Mouse (Mus musculus) heart, embryonic 16.5 days (tissue): Measurements from ENCODE around the gene Ngly1. TPM values are rescaled to one million over a fixed set of nuclear protein-coding genes. Genes with fewer than 3 reads are reported as not detected.

Experiments used
- ATAC-seq: fragments of 200-750 bp; cut with Nextera tagmentation; replicated peaks from 2 replicates; pipeline ENCODE4 v1.8.0; 2017; ENCODE audit warnings: moderate number of reproducible peaks; ENCODE audit not compliant: insufficient read depth, low FRiP score; ENCODE audit errors: extremely low read depth
- H3K27ac ChIP-seq: fragments of 300-500 bp; sonication (generic); 2 replicates; pipeline ENCODE4 v1.5.1; 2014; ENCODE audit warnings: mild to moderate bottlenecking, low read length, control low read depth, moderate library complexity
- H3K27me3 ChIP-seq: fragments of 300-500 bp; sonication (generic); 2 replicates; pipeline ENCODE4 v1.6.1; 2014; ENCODE audit warnings: low read length, mixed read lengths; ENCODE audit not compliant: control insufficient read depth, insufficient read depth
- H3K36me3 ChIP-seq: fragments of 300-500 bp; sonication (generic); 2 replicates; pipeline ENCODE4 v1.6.1; 2014; ENCODE audit not compliant: control insufficient read depth, insufficient read depth
- H3K4me1 ChIP-seq: fragments of 300-500 bp; sonication (generic); 2 replicates; pipeline ENCODE4 v1.6.1; 2014; ENCODE audit warnings: low read length, mixed read lengths; ENCODE audit not compliant: control insufficient read depth, insufficient read depth
- H3K4me2 ChIP-seq: fragments of 300-500 bp; sonication (generic); 2 replicates; pipeline ENCODE4 v1.6.1; 2014; ENCODE audit warnings: low read depth, mild to moderate bottlenecking, control low read depth, low read length
- H3K4me3 ChIP-seq: fragments of 300-500 bp; sonication (generic); 2 replicates; pipeline ENCODE4 v1.5.1; 2014; ENCODE audit warnings: mild to moderate bottlenecking, control low read depth, low read length
- H3K9ac ChIP-seq: fragments of 300-500 bp; sonication (generic); 2 replicates; pipeline ENCODE4 v1.6.1; 2014; ENCODE audit warnings: low read length, control low read depth
- H3K9me3 ChIP-seq: fragments of 300-500 bp; sonication (generic); replicated peaks from 2 replicates; pipeline ENCODE4 v1.6.1; 2016; ENCODE audit warnings: low read length; ENCODE audit not compliant: control insufficient read depth
- WGBS: fragments of 180-500 bp; shearing (Covaris S2); extraction: QIAGEN DNeasy Blood & Tissue Kit; methylation state at CpG from one replicate; pipeline ENCODE4 v1.1.7; 2014; 5-methylcytosine and 5-hydroxymethylcytosine counted together
- polyA plus RNA-seq: library from polyadenylated mRNA; unstranded; fragments of >200 nt; fragmentation: Nextera tagmentation; extraction: Ambion mirVana; gene quantifications from 2 replicates; pipeline ENCODE4 v1.2.1, GENCODE M21; 2015

Ngly1 gene
- polyA plus RNA-seq, 1 experiment from 2014 or later, result 32.7 TPM

DNA sequence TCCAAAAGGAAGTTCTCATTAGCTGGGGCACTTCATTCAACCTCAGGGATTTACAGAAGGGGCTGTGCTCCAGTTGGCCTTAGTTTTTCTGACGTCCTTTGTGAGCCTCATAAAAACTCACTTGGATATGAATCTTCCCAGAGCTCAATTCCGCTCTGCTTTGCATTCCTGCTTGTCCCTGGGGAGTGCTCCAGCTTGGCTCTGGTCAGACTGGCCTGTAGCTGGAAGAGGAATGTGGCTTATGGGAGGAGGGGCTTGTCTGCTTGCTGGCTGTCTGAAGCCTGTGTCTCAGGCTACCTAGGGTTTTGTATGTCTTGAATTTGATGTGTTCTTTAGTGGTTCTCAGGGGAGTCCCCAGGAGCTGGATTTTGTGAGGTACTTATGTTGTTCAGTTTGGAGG, 79.5 kb downstream of the Ngly1 start:
- peak; percentile 66 for ATAC-seq
- 5% methylated on average over 2 of the region's 2 CpGs for WGBS
- H3K4me1 ChIP-seq, result peaks cover 8% of the 10 kb centered on the region
- H3K27me3 ChIP-seq, result no peaks in the 10 kb centered on the region
- H3K9ac ChIP-seq, result no peak overlapping the region
- H3K27ac ChIP-seq, result peak overlapping the region; percentile 29; the same call in 1 of the 2 replicates
- no peaks in the 10 kb centered on the region for H3K9me3 ChIP-seq
- no peak overlapping the region for H3K4me3 ChIP-seq
- H3K4me2 ChIP-seq, result no peak overlapping the region
- no peaks in the 10 kb centered on the region for H3K36me3 ChIP-seq

DNA sequence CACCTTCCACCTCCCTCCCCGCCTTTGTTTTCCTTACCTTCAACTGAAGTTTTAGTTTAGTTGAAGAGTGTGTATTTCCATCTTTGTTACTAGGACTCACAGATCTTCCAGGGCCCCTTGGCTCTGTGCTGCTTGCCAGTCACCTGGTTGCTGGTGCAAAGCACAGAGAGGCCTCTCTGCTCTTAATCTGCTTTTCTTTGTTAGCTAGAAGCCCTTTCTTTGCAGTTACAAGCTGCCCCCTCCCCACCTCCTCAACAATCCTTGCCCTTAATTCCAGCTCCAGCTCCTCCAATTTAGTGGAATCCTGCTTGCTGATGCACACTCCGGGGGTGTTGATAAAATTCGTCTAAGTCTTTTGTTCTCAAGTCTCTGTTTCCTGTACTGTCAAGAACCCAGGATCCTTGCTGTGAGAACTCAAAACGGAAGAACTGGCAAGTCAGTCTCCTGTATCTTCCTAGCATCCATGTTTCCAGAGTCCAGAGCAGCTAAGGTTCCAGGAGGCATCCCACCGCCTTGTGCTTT, 79.9 kb downstream of the Ngly1 start:
- 0 out of 2 replicates have a peak, but pooled peaks have one; percentile 12 for ATAC-seq
- 39% methylated on average over 5 of the region's 5 CpGs for WGBS
- H3K36me3 ChIP-seq, result no peaks in the 10 kb centered on the region
- H3K27ac ChIP-seq, result peak overlapping the region; percentile 24; the same call in 1 of the 2 replicates
- H3K4me1 ChIP-seq, result peaks cover 8% of the 10 kb centered on the region
- no peaks in the 10 kb centered on the region for H3K27me3 ChIP-seq
- no peak overlapping the region for H3K9ac ChIP-seq
- no peak overlapping the region for H3K4me2 ChIP-seq
- no peaks in the 10 kb centered on the region for H3K9me3 ChIP-seq
- no peak overlapping the region for H3K4me3 ChIP-seq

DNA sequence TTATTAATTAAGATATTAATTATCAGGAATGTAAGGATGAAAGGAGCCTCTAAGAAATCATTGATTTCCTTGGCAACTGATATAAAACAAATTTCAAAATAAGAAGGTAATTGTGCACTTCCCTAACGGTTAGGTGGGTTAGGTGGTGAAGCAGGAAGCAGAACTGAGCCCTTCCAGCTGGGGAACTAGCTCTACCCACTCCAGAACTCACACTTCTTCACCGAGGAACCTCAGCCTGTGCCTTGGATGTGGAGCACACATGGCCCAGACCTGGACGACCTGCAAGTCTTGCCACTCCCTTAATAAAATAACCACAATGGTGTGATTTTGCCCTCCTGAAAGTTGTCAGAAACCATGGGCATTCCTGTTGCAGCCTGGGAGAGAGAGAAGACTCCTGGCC, 80.7 kb downstream of the Ngly1 start:
- Histone ChIP-seq H3K36me3 (no peaks in the 10 kb centered on the region), H3K9ac (no peak overlapping the region), H3K27me3 (no peaks in the 10 kb centered on the region), H3K4me3 (no peak overlapping the region), H3K27ac (no peak overlapping the region), H3K4me2 (no peak overlapping the region), H3K4me1 (peaks cover 8% of the 10 kb centered on the region), H3K9me3 (no peaks in the 10 kb centered on the region)
- WGBS, result 69% methylated on average over 3 of the region's 3 CpGs
- no peak for ATAC-seq

DNA sequence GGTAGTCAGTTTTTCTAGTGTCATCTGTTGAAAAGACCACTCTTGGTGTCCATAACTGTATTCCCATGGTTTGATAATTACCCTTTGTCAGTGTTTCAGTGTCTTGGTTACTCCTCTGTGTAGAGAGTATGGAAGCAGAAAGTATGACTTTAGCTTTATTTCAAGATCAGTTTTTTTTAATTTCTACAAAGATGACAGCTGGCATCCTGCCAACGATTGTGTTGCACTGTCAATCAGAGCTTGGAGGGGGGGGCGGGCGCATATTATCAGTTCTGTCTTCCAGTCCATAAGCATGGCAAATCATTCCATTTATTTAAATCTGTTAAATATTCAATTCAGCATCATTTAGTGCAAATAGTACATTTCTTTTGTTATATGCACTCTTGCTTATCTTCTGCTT, 85.2 kb downstream of the Ngly1 start:
- H3K9me3 ChIP-seq, result no peaks in the 10 kb centered on the region
- no peaks in the 10 kb centered on the region for H3K36me3 ChIP-seq
- no peak for ATAC-seq
- H3K4me3 ChIP-seq, result no peak overlapping the region
- no peak overlapping the region for H3K27ac ChIP-seq
- WGBS, result 84% methylated on average over 3 of the region's 3 CpGs
- no peak overlapping the region for H3K4me2 ChIP-seq
- no peak overlapping the region for H3K9ac ChIP-seq
- H3K4me1 ChIP-seq, result peaks cover 5% of the 10 kb centered on the region; the same call in 1 of the 2 replicates
- H3K27me3 ChIP-seq, result no peaks in the 10 kb centered on the region

DNA sequence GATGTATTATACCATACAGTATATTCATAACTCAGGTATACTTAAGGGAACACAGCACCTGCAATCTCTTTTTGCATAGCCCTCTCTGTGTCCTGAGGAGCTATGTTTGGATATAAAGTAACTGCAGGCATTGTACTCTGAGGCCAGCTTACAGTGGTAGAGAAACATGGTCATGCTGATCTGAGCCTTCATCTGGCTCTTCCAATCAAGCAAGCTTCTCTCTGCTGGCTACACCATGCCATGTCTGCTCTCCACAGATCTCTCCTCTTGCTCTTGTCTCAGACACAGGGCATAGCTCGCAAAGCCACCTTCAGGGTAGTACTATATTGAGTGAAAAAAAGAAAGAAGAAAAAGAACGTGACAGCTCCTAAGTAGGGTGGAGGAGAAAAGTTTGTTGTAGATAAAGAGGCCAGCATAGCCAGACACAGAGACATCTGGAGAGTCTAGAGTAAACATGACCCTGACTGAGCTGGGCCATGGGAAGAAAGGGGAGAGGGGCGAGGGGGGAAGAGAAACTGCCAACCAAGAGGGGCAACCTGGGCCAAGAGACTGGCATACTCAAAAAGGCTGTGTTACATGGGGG, 86.8 kb downstream of the Ngly1 start:
- Histone ChIP-seq H3K27ac (no peak overlapping the region), H3K4me2 (no peak overlapping the region), H3K9ac (no peak overlapping the region), H3K27me3 (no peaks in the 10 kb centered on the region), H3K9me3 (no peaks in the 10 kb centered on the region), H3K36me3 (no peaks in the 10 kb centered on the region), H3K4me3 (no peak overlapping the region), H3K4me1 (peaks cover 5% of the 10 kb centered on the region; the same call in 1 of the 2 replicates)
- ATAC-seq, result peak; percentile 37; the same call in 1 of the 2 replicates
- WGBS, result 48% methylated on average over 3 of the region's 3 CpGs

DNA sequence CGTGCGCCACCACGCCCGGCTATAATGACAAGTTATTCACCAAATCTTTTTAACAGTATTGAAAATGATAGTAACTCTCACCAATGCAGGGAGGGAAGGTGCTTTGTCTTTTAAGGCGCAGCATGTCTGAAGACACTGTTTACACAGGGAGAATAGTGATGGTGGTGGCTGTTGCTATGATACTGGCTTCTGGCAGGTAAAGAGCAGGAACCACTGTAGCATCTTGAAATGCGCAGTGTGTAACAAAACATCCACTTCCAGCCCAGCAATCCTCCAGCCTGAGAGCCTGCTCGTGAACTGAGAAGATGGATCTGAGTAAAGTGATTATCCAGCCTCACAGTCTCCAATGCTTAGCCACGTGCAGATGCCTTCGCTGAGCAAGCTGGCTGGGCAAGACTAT, 98.4 kb downstream of the Ngly1 start:
- ATAC-seq, result no peak
- Histone ChIP-seq H3K27me3 (no peaks in the 10 kb centered on the region), H3K9me3 (no peaks in the 10 kb centered on the region), H3K27ac (no peak overlapping the region), H3K4me1 (no peaks in the 10 kb centered on the region), H3K4me3 (no peak overlapping the region), H3K4me2 (no peak overlapping the region), H3K36me3 (no peaks in the 10 kb centered on the region), H3K9ac (no peak overlapping the region)
- 74% methylated on average over 9 of the region's 9 CpGs for WGBS

DNA sequence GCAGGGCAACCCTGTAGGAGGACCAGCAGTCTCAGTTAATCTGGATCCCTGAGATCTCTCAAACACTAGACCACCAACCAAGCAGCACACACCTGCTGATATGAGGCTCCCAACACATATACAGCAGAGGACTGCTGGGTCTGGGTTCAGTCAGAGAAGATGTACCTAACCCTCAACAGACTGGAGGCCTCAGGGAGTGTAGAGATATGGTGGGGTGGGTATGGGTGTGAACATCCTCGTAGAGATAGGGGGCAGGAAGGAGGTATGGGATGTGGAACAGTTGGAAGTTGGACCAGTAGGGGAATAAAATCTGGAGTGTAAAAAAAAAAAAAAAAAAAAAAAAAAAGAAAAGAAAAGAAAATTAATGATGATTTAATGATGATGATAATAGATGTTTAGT, 110.6 kb downstream of the Ngly1 start:
- peaks cover 7% of the 10 kb centered on the region for H3K4me1 ChIP-seq
- H3K9me3 ChIP-seq, result no peaks in the 10 kb centered on the region
- no peak for ATAC-seq
- H3K27ac ChIP-seq, result no peak overlapping the region
- H3K9ac ChIP-seq, result no peak overlapping the region
- H3K4me2 ChIP-seq, result no peak overlapping the region
- H3K27me3 ChIP-seq, result no peaks in the 10 kb centered on the region
- H3K36me3 ChIP-seq, result no peaks in the 10 kb centered on the region
- 43% methylated on average over 1 of the region's 1 CpGs for WGBS
- no peak overlapping the region for H3K4me3 ChIP-seq

Other genes starting within 250 kb of the Ngly1 start
- gene Oxsm, start 528 bp downstream of the Ngly1 start, polyA plus RNA-seq, result 4.0 and 4.7 TPM in 2 replicates
- gene Top2b, start 115.9 kb downstream of the Ngly1 start, polyA plus RNA-seq, result 23.4 and 24.9 TPM in 2 replicates